Mouse (Mus musculus) liver, adult 2 months (tissue): ENCODE results near the gene Car6.
A peak's percentile ranks its signal among the peaks of the same experiment; 100 is the strongest.

Experiments used
- CTCF ChIP-seq: fragments of 200-500 bp; IDR thresholded peaks from 2 replicates; pipeline ENCODE4 v1.5.1; 2011; ENCODE audit warnings: low read depth, low read length, control low read depth
- POLR2A ChIP-seq: fragments of 200-500 bp; IDR thresholded peaks from 2 replicates; pipeline ENCODE4 v1.6.1; 2011; ENCODE audit warnings: low read length, control low read depth; ENCODE audit not compliant: insufficient read depth; ENCODE audit errors: extremely low read depth

GRCm38 (mm10) chr4:150193915-150194314 lies 7.2 kb downstream of the Car6 start:
- TF ChIP-seq POLR2A (no peak), CTCF (peak; percentile 70)
